Comparison of ENCODE assay signal across 10 mouse cellular contexts in genomic region chr8:123252925-123253324, GRCm38 (mm10). TPM values are rescaled to one million over a fixed set of nuclear protein-coding genes. Genes with fewer than 3 reads are reported as not detected.
DNase-seq lines count a peak whose midpoint lies in the region; ATAC-seq lines count a peak whose summit lies in the region.
"Had no signal": no experiment of that assay in that cellular context is flagged by ENCODE, and none has a peak within 500 bp of the region (broad histone marks: within the 10 kb centered on the region; RNA-seq: fewer than 3 reads in every experiment).

No protein-coding gene starts in this region.

- DNase-seq in heart, adult 18-20 months = no peak
- peak; percentile 36 for DNase-seq in MEL-GATA-1-ER (ENCODE audit: extremely low read depth, low read depth)
- DNase-seq in adrenal gland, adult 8-10 months = no peak
- DNase-seq in testis, postnatal 14 days (ENCODE audit: low spot score) = no peak
- no peak for DNase-seq in kidney, adult 18-20 months
- DNase-seq: thymus, postnatal 36 days had no signal

- 35% methylated on average over 4 of the region's 4 CpGs for WGBS in heart, embryonic 14.5 days
- WGBS in hindbrain, embryonic 12.5 days = 64% methylated on average over 4 of the region's 4 CpGs
- WGBS in midbrain, embryonic 12.5 days = 65% methylated on average over 4 of the region's 4 CpGs

- ATAC-seq in heart, embryonic 14.5 days (ENCODE audit: insufficient number of reproducible peaks, insufficient read depth, low FRiP score, low read depth) = no peak
- ATAC-seq in hindbrain, embryonic 12.5 days (ENCODE audit: low FRiP score) = no peak
- no peak for ATAC-seq in midbrain, embryonic 12.5 days (ENCODE audit: low FRiP score, low read depth)

- peak overlapping the region; percentile 90 for H3K4me2 ChIP-seq in heart, embryonic 14.5 days (ENCODE audit: low read length)
- peak overlapping the region; percentile 98 for H3K4me2 ChIP-seq in hindbrain, embryonic 12.5 days (replicated peaks)
- H3K4me2 ChIP-seq in midbrain, embryonic 12.5 days (replicated peaks) = peak overlapping the region; percentile 99

- H3K27ac ChIP-seq in heart, embryonic 14.5 days (replicated peaks in 1 of 2; ENCODE audit: control insufficient read depth in 1 of 2, insufficient read depth in 1 of 2, low read depth in 2 of 2, low read length in 2 of 2) = peak overlapping the region in 1 of 2 experiments; percentile 86; a peak in 2 of 4 replicates
- H3K27ac ChIP-seq in hindbrain, embryonic 12.5 days = peak overlapping the region; percentile 82; the same call in 1 of the 2 replicates
- H3K27ac ChIP-seq in midbrain, embryonic 12.5 days (replicated peaks) = no peak overlapping the region

- H3K36me3 ChIP-seq in heart, embryonic 14.5 days (ENCODE audit: control insufficient read depth, insufficient read depth, low read length) = peaks cover 66% of the 10 kb centered on the region
- peaks cover 58% of the 10 kb centered on the region for H3K36me3 ChIP-seq in hindbrain, embryonic 12.5 days
- peaks cover 56% of the 10 kb centered on the region for H3K36me3 ChIP-seq in midbrain, embryonic 12.5 days

- H3K9ac ChIP-seq in heart, embryonic 14.5 days (ENCODE audit: low read length) = peak overlapping the region; percentile 96
- H3K9ac ChIP-seq in hindbrain, embryonic 12.5 days = peak overlapping the region; percentile 92
- peak overlapping the region; percentile 96; the same call in 1 of the 2 replicates for H3K9ac ChIP-seq in midbrain, embryonic 12.5 days (replicated peaks)

- peak overlapping the region; percentile 75 to 87 for H3K4me3 ChIP-seq in heart, embryonic 14.5 days (ENCODE audit: control insufficient read depth in 1 of 2, insufficient read depth in 1 of 2, low read depth in 1 of 2, low read length in 2 of 2)
- peak overlapping the region; percentile 75 for H3K4me3 ChIP-seq in hindbrain, embryonic 12.5 days
- peak overlapping the region; percentile 94 for H3K4me3 ChIP-seq in midbrain, embryonic 12.5 days

- no peaks in the 10 kb centered on the region for H3K9me3 ChIP-seq in heart, embryonic 14.5 days (ENCODE audit: control insufficient read depth, low read length)
- no peaks in the 10 kb centered on the region for H3K9me3 ChIP-seq in hindbrain, embryonic 12.5 days (replicated peaks)
- no peaks in the 10 kb centered on the region for H3K9me3 ChIP-seq in midbrain, embryonic 12.5 days

- no peaks in the 10 kb centered on the region for H3K27me3 ChIP-seq in heart, embryonic 14.5 days (ENCODE audit: control insufficient read depth, insufficient read depth, low read length)
- no peaks in the 10 kb centered on the region for H3K27me3 ChIP-seq in hindbrain, embryonic 12.5 days
- H3K27me3 ChIP-seq in midbrain, embryonic 12.5 days = no peaks in the 10 kb centered on the region
- H3K27me3 ChIP-seq: Patski had no signal

- H3K4me1 ChIP-seq in heart, embryonic 14.5 days (ENCODE audit: control insufficient read depth in 2 of 2, insufficient read depth in 2 of 2, low read length in 2 of 2) = peaks cover 9 to 21% of the 10 kb centered on the region in 2 experiments
- H3K4me1 ChIP-seq in hindbrain, embryonic 12.5 days = peaks cover 36% of the 10 kb centered on the region
- H3K4me1 ChIP-seq in midbrain, embryonic 12.5 days = peaks cover 26% of the 10 kb centered on the region

RNA-seq across cellular contexts. Expression of gene Zfp276, which starts 1.1 kb away (rescaled TPM):
- 13.0 and 15.5 TPM in 2 replicates for polyA plus RNA-seq in heart, embryonic 14.5 days (2014; fragmentation: Nextera tagmentation; extraction: Ambion mirVana)
- 10 to 100 TPM; 10.3 to 13.4 TPM for total RNA-seq in heart, adult 18-20 months (2021)
- polyA plus RNA-seq in hindbrain, embryonic 12.5 days (2016; fragmentation: Nextera tagmentation; extraction: Ambion mirVana) = 32.9 and 35.0 TPM in 2 replicates
- 28.2 and 29.3 TPM in 2 replicates for polyA plus RNA-seq in midbrain, embryonic 12.5 days (2016; fragmentation: Nextera tagmentation; extraction: Ambion mirVana)
- 10 to 100 TPM; 18.2 to 37.2 (median 27.8) TPM for total RNA-seq in adrenal gland, adult 8-10 months (2022)

RNA-seq across cellular contexts. Expression of gene Vps9d1, which starts 1.2 kb away (rescaled TPM):
- 20.5 and 21.1 TPM in 2 replicates for polyA plus RNA-seq in heart, embryonic 14.5 days (2014; fragmentation: Nextera tagmentation; extraction: Ambion mirVana)
- 10 to 100 TPM; 27.8 to 31.5 TPM for total RNA-seq in heart, adult 18-20 months (2021)
- polyA plus RNA-seq in hindbrain, embryonic 12.5 days (2016; fragmentation: Nextera tagmentation; extraction: Ambion mirVana) = 37.7 and 44.3 TPM in 2 replicates
- polyA plus RNA-seq in midbrain, embryonic 12.5 days (2016; fragmentation: Nextera tagmentation; extraction: Ambion mirVana) = 39.3 and 43.7 TPM in 2 replicates
- total RNA-seq in adrenal gland, adult 8-10 months (2022) = 10 to 100 TPM; 23.2 to 50.0 (median 37.6) TPM

RNA-seq across cellular contexts. Expression of gene Spata2l, which starts 16.9 kb away (rescaled TPM):
- 1.9 and 2.8 TPM in 2 replicates for polyA plus RNA-seq in heart, embryonic 14.5 days (2014; fragmentation: Nextera tagmentation; extraction: Ambion mirVana)
- 1 to 10 TPM; 7.0 to 7.9 TPM for total RNA-seq in heart, adult 18-20 months (2021)
- 2.8 and 3.1 TPM in 2 replicates for polyA plus RNA-seq in hindbrain, embryonic 12.5 days (2016; fragmentation: Nextera tagmentation; extraction: Ambion mirVana)
- polyA plus RNA-seq in midbrain, embryonic 12.5 days (2016; fragmentation: Nextera tagmentation; extraction: Ambion mirVana) = 2.4 and 2.8 TPM in 2 replicates
- 10 to 100 TPM; 12.0 to 20.4 (median 17.1) TPM for total RNA-seq in adrenal gland, adult 8-10 months (2022)

RNA-seq across cellular contexts. Expression of gene Cdk10, which starts 28.3 kb away (rescaled TPM):
- 17.1 and 20.7 TPM in 2 replicates for polyA plus RNA-seq in heart, embryonic 14.5 days (2014; fragmentation: Nextera tagmentation; extraction: Ambion mirVana)
- 10 to 100 TPM; 17.5 to 24.2 TPM for total RNA-seq in heart, adult 18-20 months (2021)
- polyA plus RNA-seq in hindbrain, embryonic 12.5 days (2016; fragmentation: Nextera tagmentation; extraction: Ambion mirVana) = 37.6 and 39.1 TPM in 2 replicates
- 34.1 and 35.6 TPM in 2 replicates for polyA plus RNA-seq in midbrain, embryonic 12.5 days (2016; fragmentation: Nextera tagmentation; extraction: Ambion mirVana)
- total RNA-seq in adrenal gland, adult 8-10 months (2022) = 10 to 100 TPM; 50.5 to 91.6 (median 76.1) TPM

RNA-seq across cellular contexts. Expression of gene Spata33, which starts 40.3 kb away (rescaled TPM):
- polyA plus RNA-seq in heart, embryonic 14.5 days (2014; fragmentation: Nextera tagmentation; extraction: Ambion mirVana) = 3.7 TPM in 2 replicates
- total RNA-seq in heart, adult 18-20 months (2021) = 10 to 100 TPM; 28.5 to 31.6 TPM
- 8.3 and 8.8 TPM in 2 replicates for polyA plus RNA-seq in hindbrain, embryonic 12.5 days (2016; fragmentation: Nextera tagmentation; extraction: Ambion mirVana)
- polyA plus RNA-seq in midbrain, embryonic 12.5 days (2016; fragmentation: Nextera tagmentation; extraction: Ambion mirVana) = 5.9 and 6.5 TPM in 2 replicates
- 1 to 10 TPM; 1.7 to 7.6 (median 4.4) TPM for total RNA-seq in adrenal gland, adult 8-10 months (2022)
